Comparison of ENCODE assay signal across 7 mouse cellular contexts in genomic region chr15:8967573-8968228, GRCm38 (mm10). TPM values are rescaled to one million over a fixed set of nuclear protein-coding genes. Genes with fewer than 3 reads are reported as not detected.
DNase-seq lines count a peak whose midpoint lies in the region; ATAC-seq and TF ChIP-seq lines count a peak whose summit lies in the region.

Gene Ranbp3l, plus strand, starts transcription at chr15:8967949.

- DNase-seq in right cerebral cortex, adult 2 months (ENCODE audit: low spot score in 2 of 2): peak; percentile 7 to 28
- no peak for DNase-seq in right cerebral cortex, postnatal 25 days
- DNase-seq in kidney, adult 9 months: peak; percentile 80
- no peak for DNase-seq in liver, embryonic 14.5 days (ENCODE audit: low read depth in 3 of 3, low spot score in 3 of 3)
- no peak for DNase-seq in embryo, embryonic 10 days (ENCODE audit: low spot score)

- H3K4me1 ChIP-seq in embryonic facial prominence, embryonic 13.5 days: no peaks in the 10 kb centered on the region
- no peaks in the 10 kb centered on the region for H3K4me1 ChIP-seq in liver, embryonic 14.5 days (replicated peaks; ENCODE audit: control insufficient read depth in 2 of 2, insufficient read depth in 2 of 2, low read length in 1 of 2)
- H3K4me1 ChIP-seq in stomach, embryonic 15.5 days: peaks cover 7% of the 10 kb centered on the region; the same call in 1 of the 2 replicates

- H3K27me3 ChIP-seq in embryonic facial prominence, embryonic 13.5 days: no peaks in the 10 kb centered on the region
- H3K27me3 ChIP-seq in liver, embryonic 14.5 days (ENCODE audit: control insufficient read depth, insufficient read depth, low read length): no peaks in the 10 kb centered on the region
- H3K27me3 ChIP-seq in stomach, embryonic 15.5 days (replicated peaks): no peaks in the 10 kb centered on the region

- H3K36me3 ChIP-seq in embryonic facial prominence, embryonic 13.5 days: no peaks in the 10 kb centered on the region
- no peaks in the 10 kb centered on the region for H3K36me3 ChIP-seq in liver, embryonic 14.5 days (replicated peaks; ENCODE audit: control insufficient read depth, insufficient read depth, low read depth)
- H3K36me3 ChIP-seq in stomach, embryonic 15.5 days: no peaks in the 10 kb centered on the region

- no peak within 1 kb of the TSS for H3K9ac ChIP-seq in embryonic facial prominence, embryonic 13.5 days
- H3K9ac ChIP-seq in liver, embryonic 14.5 days (replicated peaks): no peak within 1 kb of the TSS
- H3K9ac ChIP-seq in stomach, embryonic 15.5 days: peak within 1 kb of the TSS; percentile 25; the same call in 1 of the 2 replicates

- no peak for TF ChIP-seq EP300 in liver, embryonic 14.5 days (IDR thresholded peaks at IDR 0.05; ENCODE audit: low read depth)

- H3K4me3 ChIP-seq in embryonic facial prominence, embryonic 13.5 days: 0 out of 2 replicates have a peak within 1 kb of the TSS, but pooled peaks have one; percentile 8
- peak within 1 kb of the TSS; percentile 3 to 16; a peak in 3 of 4 replicates for H3K4me3 ChIP-seq in liver, embryonic 14.5 days (ENCODE audit: insufficient read depth in 1 of 2, low read depth in 2 of 2, low read length in 2 of 2)
- peak within 1 kb of the TSS; percentile 36 for H3K4me3 ChIP-seq in stomach, embryonic 15.5 days (replicated peaks)

- no peaks in the 10 kb centered on the region for H3K9me3 ChIP-seq in embryonic facial prominence, embryonic 13.5 days
- no peaks in the 10 kb centered on the region for H3K9me3 ChIP-seq in liver, embryonic 14.5 days (ENCODE audit: control insufficient read depth, low read length)
- H3K9me3 ChIP-seq in stomach, embryonic 15.5 days: no peaks in the 10 kb centered on the region

- H3K4me2 ChIP-seq in embryonic facial prominence, embryonic 13.5 days: peak within 1 kb of the TSS; percentile 45
- peak within 1 kb of the TSS; percentile 33 for H3K4me2 ChIP-seq in liver, embryonic 14.5 days (ENCODE audit: low read depth)
- H3K4me2 ChIP-seq in stomach, embryonic 15.5 days: peak within 1 kb of the TSS; percentile 67

- ATAC-seq in embryonic facial prominence, embryonic 13.5 days (ENCODE audit: insufficient number of reproducible peaks, insufficient read depth, low FRiP score, low TSS enrichment, low read depth): no peak
- no peak for ATAC-seq in liver, embryonic 14.5 days (ENCODE audit: insufficient read depth)
- peak; percentile 31; the same call in 1 of the 2 replicates for ATAC-seq in stomach, embryonic 15.5 days (ENCODE audit: insufficient read depth, low FRiP score, low read depth)

- TF ChIP-seq CTCF in liver, embryonic 14.5 days (IDR thresholded peaks at IDR 0.05; ENCODE audit: low read depth): no peak

- no peak within 1 kb of the TSS for H3K27ac ChIP-seq in embryonic facial prominence, embryonic 13.5 days
- H3K27ac ChIP-seq in liver, embryonic 14.5 days: no peak within 1 kb of the TSS
- H3K27ac ChIP-seq in stomach, embryonic 15.5 days: peak within 1 kb of the TSS; percentile 44; the same call in 1 of the 2 replicates

- 54% methylated on average over 18 of the region's 18 CpGs for WGBS in embryonic facial prominence, embryonic 13.5 days
- 57% methylated on average over 18 of the region's 18 CpGs for WGBS in liver, embryonic 14.5 days (ENCODE audit: insufficient replicate concordance)
- WGBS in stomach, embryonic 15.5 days: 20% methylated on average over 18 of the region's 18 CpGs

RNA-seq across cellular contexts. Expression of gene Ranbp3l, which starts in this region (rescaled TPM):
- 1.7 and 1.9 TPM in 2 replicates for polyA plus RNA-seq in embryonic facial prominence, embryonic 13.5 days (2015; fragmentation: Nextera tagmentation; extraction: Ambion mirVana)
- 0.14 and 0.16 TPM in 2 replicates for polyA plus RNA-seq in liver, embryonic 14.5 days (2012; rRNA removed)
- 0.28 and 0.60 TPM in 2 replicates for polyA plus RNA-seq in liver, embryonic 14.5 days (2014; fragmentation: Nextera tagmentation; extraction: Ambion mirVana)
- 0.34 and 0.46 TPM in 2 replicates for polyA plus RNA-seq in stomach, embryonic 15.5 days (2015; fragmentation: Nextera tagmentation; extraction: Ambion mirVana)

Comparison
In these comparisons a context has a peak if more than half of its experiments do, and no peak if none do; other contexts are left out.
1. DNase-seq: peak in right cerebral cortex, adult 2 months (2 of 2) and kidney, adult 9 months (single experiment); none in right cerebral cortex, postnatal 25 days (single experiment), liver, embryonic 14.5 days (0 of 3) and embryo, embryonic 10 days (single experiment).
2. Peak in ATAC-seq, H3K4me3 ChIP-seq, H3K27ac ChIP-seq, H3K9ac ChIP-seq and H3K4me2 ChIP-seq in stomach, embryonic 15.5 days; RNA of the gene not detected or under 1 TPM.
3. Peak in every context shown above with its lines, with median percentiles within 50 percentile points of each other: H3K4me2 ChIP-seq and H3K4me3 ChIP-seq.